Mouse (Mus musculus): ENCODE data around the gene Nkapl.
"Not testable (repeated sequence)": the region's sequence is repeated elsewhere in the genome, so short reads cannot be mapped to it uniquely, and the experiment has no call there.

The Nkapl gene

GRCm38 (mm10) chr13:21468061-21469019 lies at the start of gene Nkapl:
TSS of gene Nkapl (minus strand) at chr13:21468509.
- DNase-seq (ENCODE audit: low spot score): peak; percentile 50

GRCm38 (mm10) chr13:21506221-21506649 lies 37.9 kb upstream of the Nkapl start:
- peak; percentile 44 for DNase-seq (ENCODE audit: low spot score)

GRCm38 (mm10) chr13:21502296-21502695 lies 34.0 kb upstream of the Nkapl start:
- DNase-seq (ENCODE audit: low spot score): no peak

GRCm38 (mm10) chr13:21501182-21501581 lies 32.9 kb upstream of the Nkapl start, which contains the start of gene Gm11273:
TSS of gene Gm11273 (minus strand) at chr13:21501418.
- DNase-seq (ENCODE audit: low spot score): not testable (repeated sequence)

GRCm38 (mm10) chr13:21495080-21495479 lies 26.8 kb upstream of the Nkapl start, which contains the start of gene AK157302:
TSS of gene AK157302 (plus strand) at chr13:21495223.
- no peak for DNase-seq (ENCODE audit: low spot score)

GRCm38 (mm10) chr13:21492847-21493246 lies 24.5 kb upstream of the Nkapl start:
- DNase-seq (ENCODE audit: low spot score): no peak

- DNase-seq (ENCODE audit: low spot score): no peak
These were observed 18.6 kb upstream of the Nkapl start for GRCm38 (mm10) chr13:21486881-21487280.

- peak; percentile 60 for DNase-seq (ENCODE audit: low spot score)
These were observed 10.7 kb upstream of the Nkapl start, which contains the start of the genes Zkscan4 and Gm10065 for GRCm38 (mm10) chr13:21478759-21479670. TSS of gene Zkscan4 (plus strand) at chr13:21478907. TSS of gene Gm10065 (minus strand) at chr13:21479441.

- no peak for DNase-seq (ENCODE audit: low spot score)
These were observed 4.1 kb upstream of the Nkapl start for GRCm38 (mm10) chr13:21472427-21472826.

GRCm38 (mm10) chr13:21469097-21469496 lies 788 bp upstream of the Nkapl start:
- DNase-seq (ENCODE audit: low spot score): no peak

GRCm38 (mm10) chr13:21467336-21467735 lies 973 bp downstream of the Nkapl start:
- no peak for DNase-seq (ENCODE audit: low spot score)

- not testable (repeated sequence) for DNase-seq (ENCODE audit: low spot score)
These were observed 5.8 kb downstream of the Nkapl start for GRCm38 (mm10) chr13:21462516-21462915.

- no peak for DNase-seq (ENCODE audit: low spot score)
These were observed 12.0 kb downstream of the Nkapl start for GRCm38 (mm10) chr13:21456347-21456746.

- no peak for DNase-seq (ENCODE audit: low spot score)
These were observed 14.2 kb downstream of the Nkapl start for GRCm38 (mm10) chr13:21454133-21454532.

GRCm38 (mm10) chr13:21453449-21453848 lies 14.9 kb downstream of the Nkapl start, which contains the start of gene Zscan26:
TSS of gene Zscan26 (minus strand) at chr13:21453730.
- DNase-seq (ENCODE audit: low spot score): peak; percentile 73

- no peak for DNase-seq (ENCODE audit: low spot score)
These were observed 15.3 kb downstream of the Nkapl start for GRCm38 (mm10) chr13:21453042-21453441.

GRCm38 (mm10) chr13:21447856-21448614 lies 20.3 kb downstream of the Nkapl start:
- no peak for DNase-seq (ENCODE audit: low spot score)

GRCm38 (mm10) chr13:21446796-21447195 lies 21.5 kb downstream of the Nkapl start:
- no peak for DNase-seq (ENCODE audit: low spot score)

GRCm38 (mm10) chr13:21441207-21441572 lies 27.1 kb downstream of the Nkapl start:
- no peak for DNase-seq (ENCODE audit: low spot score)

- DNase-seq (ENCODE audit: low spot score): no peak
These were observed 27.7 kb downstream of the Nkapl start, which contains the start of gene Pgbd1 for GRCm38 (mm10) chr13:21440503-21441206. TSS of gene Pgbd1 (minus strand) at chr13:21441058.

GRCm38 (mm10) chr13:21435476-21435875 lies 32.8 kb downstream of the Nkapl start:
- no peak for DNase-seq (ENCODE audit: low spot score)

Measured in layer of hippocampus, adult 9-10 months (tissue).